Mouse (Mus musculus): ENCODE results near the gene Sys1.

Gene Sys1

DNA sequence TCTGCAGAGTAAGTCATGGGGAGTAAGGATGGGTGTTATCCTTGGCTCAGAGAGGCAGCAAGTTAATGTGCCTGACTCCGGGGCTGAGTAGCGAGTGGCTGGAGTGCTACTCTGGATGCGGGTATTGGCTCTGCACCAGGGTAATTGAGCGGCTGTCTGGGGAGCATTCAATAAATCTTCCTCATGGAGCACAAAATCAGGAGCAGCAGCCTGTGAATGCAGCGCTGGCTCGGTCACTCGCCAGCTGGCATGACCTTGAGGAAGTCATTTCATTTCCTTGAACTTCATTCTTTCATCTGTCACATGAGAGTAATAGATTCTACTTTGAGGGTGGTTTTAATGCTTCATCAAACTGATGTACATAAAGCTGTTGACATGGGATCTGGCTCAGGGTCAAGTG is 43.7 kb downstream of the Sys1 start:
- no peak for DNase-seq

DNA sequence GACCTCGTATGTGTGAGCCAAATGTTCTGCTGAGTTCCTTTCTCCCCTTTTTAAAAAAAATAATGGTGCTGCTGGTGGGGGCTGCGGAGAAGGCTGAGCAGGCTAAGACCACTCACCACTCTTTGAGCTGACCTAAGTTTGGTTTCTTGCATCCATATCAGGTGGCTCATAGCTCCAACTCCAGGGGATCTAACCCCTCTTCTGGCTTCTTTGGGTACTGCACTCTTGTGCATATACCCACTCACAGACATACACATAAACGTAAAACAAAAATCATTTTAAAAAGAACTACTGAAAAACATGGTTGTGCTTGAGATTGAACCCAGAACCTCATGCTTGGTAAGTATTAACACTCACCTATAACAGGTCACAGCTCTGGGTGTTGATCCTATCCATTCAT is 48.2 kb downstream of the Sys1 start:
- DNase-seq, result no peak

DNA sequence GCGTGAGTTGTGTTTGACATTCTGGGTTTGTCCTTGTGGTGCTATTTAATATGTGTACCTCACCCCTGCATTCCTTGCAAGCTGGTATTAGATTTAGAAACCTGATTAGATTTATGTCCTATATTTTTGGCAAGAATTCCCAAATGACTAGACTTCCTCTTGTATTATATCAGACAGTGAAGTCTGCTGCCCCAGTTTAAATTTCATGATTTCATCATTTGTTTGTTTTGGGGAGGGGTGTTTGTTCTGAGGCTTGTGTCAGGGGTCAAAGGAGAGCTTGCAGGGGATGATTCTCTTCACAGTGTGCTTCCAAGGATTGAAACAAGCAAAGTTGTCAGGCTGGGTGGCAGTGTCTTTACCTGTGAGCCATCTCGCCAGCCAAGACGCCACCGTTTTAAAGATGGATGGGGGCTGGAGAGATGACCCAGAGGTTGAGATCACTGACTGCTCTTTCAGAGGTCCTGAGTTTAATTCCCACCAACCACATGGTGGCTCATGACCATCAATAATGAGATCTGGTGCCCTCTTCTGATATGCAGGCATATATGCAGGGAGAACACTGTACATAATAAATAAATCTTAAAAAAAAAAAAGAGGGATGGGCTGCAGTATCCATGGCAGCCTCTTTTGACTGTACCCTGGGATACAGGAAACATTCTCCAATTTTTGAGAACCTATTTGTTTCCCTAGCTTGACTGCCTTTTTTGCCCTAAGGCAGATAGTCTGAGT is 49.0 kb downstream of the Sys1 start:
- no peak for DNase-seq

DNA sequence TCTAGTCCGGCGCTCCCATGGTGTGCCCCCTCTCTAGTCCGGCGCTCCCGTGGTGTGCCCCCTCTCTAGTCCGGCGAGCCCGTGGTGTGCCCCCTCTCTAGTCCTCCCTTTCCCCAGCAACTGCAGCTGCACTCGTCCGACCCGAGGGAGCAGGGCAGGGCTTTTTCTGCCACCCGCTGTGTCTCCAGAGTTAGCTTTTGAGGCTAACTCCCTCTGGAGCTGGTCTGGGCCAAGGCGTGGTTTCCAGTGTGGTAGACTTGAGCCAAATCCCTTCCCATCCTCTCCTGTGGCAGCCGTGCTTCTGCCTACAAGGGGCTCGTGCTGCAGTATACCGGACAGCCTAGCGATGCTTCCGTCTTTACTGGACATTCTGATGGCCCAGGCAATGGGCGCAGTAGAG is 51.0 kb downstream of the Sys1 start:
- no peak for DNase-seq

DNA sequence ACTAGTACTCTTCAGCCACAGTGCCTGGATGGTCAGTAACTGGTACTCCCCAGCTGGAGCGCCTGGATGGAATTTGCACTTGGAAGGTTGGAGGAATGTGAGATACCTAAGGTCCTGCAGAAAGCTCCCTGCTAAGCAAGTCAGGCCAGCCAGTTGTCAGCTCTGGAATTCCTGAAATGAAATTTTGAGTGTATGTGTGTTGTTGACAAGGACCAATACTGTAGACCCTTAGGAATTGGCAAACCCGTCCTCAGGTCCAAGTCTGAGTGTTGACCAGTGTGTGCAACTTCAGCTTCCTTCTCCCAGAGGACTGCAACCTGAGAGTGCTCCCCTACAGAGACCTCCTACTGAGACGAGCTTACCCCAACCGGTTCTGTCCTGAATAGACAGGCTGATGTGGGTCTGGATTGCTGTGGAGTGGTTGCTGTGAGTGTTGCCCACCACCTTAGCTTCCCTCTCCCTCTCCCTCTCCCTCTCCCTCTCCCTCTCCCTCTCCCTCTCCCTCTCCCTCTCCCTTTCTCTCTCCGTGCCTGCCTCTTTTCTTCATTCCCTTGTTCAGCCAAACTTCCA is 53.9 kb downstream of the Sys1 start:
- no peak for DNase-seq

DNA sequence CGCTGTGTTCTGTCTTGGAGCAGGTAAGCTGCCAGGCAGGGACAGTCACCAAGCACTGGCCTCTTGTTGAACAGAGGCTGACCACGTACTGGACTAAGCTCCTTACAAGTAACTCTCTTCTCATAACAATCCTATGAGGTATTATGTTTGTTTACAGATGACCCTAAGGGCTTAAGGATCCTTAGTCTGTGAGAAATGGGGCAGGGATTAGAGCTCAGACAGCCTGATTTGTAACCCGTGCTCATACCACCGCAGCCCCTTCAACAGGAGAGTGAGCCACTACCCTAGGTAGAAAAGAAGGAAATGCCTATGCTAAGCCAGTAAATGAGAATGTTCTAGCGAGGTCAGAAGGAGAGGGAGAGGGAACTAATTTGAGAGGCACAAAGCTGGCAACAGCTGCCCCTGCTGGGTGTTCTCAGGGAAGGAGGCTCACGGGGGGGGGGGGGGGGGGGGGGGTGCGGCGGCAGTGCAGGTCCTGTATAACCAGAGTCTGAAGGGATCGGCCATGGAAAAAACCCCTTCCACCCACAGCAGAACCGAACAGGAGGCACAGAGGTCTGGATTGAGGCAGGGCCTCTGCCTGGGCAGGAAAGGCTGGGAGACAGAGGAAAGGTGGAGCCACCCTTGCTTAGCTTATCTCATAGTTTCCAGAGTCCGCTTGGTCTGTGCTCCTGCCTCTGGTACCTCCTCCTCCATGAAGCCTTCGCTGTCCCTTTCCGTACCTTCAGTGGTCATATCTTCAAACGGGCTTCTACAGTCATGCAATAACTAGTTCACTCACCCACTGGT is 55.6 kb downstream of the Sys1 start:
- DNase-seq, result no peak

DNA sequence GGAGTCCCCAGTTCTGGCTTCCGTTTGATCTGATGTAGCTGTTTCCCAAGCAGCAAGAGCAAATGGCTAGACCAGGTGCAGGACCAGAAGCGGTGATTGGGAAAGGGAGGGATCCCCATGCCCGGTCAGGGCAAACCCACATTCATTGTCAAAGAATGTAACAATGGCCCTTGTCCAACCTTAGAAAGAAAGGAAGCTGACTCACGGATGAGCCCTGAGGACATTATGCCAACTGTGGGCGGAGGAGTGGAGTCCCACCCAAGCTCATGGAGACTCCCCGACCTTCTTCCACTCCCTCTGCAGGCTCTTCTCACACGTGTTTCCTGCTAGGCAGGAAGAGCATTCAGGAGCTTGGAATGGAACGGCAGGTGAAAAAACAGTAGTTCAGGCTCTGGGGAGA is 56.6 kb downstream of the Sys1 start:
- DNase-seq, result no peak

DNA sequence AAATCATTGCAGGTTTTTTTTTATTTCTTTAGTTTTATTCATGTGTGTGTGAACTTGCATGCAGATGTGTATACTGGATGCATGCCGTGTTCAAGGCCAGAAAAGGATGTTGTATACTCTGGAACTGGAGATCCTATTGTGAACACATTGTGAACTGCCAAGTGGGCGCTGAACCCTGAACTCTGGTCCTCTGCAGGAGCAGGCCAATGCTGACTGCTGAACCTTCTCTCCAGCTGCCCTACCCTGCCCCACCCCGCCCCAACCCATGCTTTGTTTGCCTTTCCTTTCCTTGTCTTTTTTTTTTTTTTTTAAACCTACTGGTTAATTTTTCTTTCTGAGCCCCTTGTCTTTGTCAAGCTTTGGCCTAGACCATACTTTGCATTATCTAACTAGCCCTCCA is 58.2 kb downstream of the Sys1 start:
- DNase-seq, result no peak

DNA sequence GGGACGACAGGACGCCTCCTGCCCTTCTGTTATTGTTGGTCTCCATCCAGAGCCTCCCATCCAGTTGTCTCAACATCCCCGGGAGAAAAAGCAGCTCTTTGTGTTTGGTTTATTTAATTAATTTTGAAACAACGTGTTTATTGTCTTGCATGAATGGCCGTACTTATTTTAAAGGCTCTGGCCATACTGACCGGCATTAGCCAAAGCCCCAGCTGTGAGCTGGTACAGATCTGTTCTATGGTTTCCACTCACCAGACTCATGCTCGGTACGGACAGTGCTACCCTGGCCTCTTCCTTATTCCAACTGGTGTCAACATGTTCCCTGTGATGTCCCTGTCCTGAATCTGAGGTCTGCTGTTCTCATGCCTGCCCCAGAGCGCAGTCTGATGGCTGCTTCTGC is 59.1 kb downstream of the Sys1 start:
- DNase-seq, result no peak

DNA sequence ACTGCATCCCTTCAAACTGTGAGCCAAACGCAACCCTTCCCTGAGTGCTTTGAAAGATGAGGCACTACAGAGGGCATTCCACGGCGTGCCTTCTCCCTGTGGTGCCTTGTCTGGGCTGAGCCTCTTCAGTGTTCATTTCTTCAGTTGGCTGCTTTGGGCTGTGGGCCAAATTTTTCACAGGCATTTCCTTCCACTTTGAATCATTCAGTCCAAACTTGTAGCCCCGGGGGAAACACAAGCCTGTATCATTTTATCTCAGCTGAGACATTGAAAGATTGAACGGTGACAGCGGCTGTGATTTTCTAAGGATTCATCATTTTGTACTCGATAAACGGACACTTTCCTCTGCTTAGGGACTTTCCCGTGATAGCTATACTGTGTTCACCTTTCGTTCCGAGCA is 59.8 kb downstream of the Sys1 start:
- no peak for DNase-seq

DNA sequence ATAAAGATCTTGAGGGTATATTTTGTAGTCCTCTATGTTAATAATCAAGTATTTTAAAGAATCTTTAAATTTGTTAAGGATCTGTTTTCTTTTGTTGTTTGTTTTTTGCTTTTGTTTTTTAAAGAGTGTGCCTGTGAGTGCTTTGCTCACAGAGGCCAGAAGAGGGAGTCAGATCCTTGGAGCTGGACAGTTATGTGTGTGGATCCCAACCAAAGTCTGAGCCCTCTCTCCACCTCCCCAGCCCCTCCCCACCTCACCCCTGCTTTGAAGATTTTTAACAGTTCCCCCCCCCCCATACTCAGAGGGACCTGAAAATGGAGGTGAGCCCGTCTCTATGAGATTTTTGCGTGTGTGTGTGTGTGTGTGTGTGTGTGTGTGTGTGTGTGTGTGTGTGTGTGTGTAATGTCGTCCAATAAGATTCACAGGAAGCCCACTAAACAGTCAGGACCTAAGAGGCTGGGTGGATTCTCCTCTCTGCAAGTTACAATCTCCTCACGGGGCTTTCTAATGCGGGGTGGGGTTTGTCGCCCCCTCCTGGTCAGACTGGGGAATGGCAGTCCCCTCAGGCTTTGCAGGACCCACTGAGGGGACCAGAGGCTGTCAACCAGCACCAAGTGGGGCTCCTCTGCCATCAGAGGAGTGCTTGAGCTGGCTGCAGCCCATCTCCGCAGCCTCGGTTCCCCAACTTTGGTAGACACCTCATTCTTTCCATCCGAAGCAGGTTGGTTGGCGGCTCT is 60.9 kb downstream of the Sys1 start:
- DNase-seq, result peak; percentile 47 to 60

DNA sequence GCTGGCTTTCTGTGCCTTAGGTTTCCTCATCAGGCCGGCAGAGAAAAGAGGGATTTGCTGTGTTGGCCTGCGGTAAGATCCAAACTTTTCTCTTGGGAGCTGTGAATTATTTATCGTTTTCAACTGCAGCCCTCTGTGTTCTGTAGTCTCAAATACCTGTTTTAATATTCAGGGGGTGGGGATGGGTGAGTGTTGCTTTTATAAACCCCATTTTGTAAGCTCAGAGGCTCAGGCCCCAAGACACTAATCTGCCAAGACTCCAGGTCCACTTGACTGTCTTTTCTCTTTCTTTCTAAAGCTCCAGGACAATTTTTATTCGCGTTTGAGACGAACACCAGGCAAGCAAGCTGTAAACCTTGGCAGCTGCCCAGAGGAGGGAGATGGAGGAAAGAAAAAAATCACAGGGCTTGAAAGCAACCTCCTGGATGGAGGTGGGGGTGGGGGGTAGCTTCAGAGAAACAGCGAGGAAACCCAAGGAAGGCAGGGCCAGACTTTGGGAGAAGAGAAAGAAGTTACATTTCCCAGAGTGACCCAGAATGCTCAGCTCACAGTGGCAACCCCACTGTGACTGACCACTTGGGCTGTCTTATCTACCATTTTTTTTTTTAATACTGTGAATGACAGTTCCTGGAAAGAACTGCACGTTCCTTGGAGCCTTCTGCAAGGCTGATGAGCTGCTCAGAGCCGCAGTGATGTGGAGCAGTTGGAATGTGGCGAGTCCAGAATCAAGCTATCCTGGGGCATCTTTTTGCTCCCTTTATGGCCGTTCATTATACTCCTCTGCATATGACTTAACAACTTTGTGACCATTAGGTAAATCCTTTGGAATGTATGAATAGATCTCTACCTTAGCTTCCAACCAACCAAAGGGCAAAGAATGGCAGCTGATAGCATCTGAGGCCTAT is 61.8 kb downstream of the Sys1 start:
- DNase-seq, result no peak

DNA sequence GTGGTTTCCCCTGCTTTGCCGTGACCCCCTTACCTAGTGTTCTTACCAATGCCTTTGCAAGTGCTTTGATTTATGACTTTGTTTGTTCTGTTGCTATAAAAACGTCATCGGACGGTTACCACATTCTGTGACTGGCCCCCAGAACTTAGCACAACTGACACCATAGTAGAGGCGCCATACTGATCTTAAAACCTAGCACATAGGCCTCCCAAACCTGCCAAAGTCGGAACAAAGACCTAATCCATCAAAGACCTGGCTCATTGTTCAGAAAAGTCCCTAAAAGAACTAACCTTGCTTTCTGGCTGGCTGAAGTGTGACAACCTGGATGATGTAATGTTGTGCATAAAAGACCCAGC is 62.4 kb downstream of the Sys1 start:
- no peak for DNase-seq

DNA sequence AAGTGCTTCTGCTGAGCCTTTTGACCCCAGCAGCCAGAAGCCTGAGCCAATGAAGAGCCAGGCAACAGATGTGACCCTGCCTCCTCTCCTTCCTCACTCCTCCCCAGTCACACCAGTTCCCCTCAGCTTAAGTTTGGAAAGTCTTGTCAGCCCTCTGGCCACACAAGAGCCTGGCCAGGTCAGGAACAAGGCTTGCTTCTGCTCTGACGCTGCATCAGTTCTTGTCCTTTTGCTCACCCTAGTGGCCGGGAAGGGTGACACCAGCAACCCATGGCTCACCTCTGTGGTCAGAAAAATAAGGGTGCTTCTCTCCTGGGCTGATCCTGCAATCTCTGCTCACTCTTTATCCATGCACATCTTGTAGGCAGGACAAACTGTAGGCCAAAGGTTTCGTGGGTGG is 64.0 kb downstream of the Sys1 start:
- peak; percentile 27 to 29 for DNase-seq

DNA sequence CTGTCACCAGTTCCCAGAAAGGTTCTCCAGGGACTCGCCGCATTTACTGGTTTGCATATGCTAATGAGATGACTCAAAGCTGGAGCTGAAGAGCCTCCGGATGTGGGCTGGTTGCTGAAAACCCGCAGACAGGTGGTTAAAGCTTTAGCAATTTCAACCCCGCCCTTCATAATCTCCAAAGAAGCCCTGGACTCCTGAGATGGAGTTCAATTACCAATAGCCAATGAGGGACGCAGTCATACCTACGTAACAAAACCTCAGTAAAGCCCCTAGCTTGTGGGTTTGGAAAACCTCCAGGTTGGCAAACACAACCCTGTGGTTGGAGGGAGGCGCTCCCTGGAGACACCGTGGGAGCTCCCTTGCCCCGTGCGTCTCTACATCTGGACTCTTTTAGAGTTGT is 65.1 kb downstream of the Sys1 start:
- DNase-seq, result no peak

DNA sequence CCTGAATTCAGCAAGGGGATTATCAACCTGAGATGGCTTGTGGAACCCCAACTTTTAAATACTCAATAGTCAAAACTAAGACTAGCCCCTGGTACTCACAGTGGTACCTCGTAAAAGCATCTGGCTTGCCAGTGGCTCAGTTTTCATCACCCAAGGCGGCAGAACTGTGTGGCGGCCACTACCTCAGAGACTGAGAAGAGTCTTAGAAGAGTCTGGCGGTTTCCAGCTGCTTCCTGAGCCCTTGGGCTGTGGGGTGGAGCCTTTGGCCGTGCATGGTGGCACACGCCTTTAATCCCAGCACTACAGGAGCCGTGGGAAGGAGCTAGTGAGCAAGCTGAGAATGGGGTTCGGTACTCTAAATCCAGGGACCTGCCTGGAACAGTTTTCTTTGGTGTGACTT is 65.5 kb downstream of the Sys1 start:
- no peak for DNase-seq

DNA sequence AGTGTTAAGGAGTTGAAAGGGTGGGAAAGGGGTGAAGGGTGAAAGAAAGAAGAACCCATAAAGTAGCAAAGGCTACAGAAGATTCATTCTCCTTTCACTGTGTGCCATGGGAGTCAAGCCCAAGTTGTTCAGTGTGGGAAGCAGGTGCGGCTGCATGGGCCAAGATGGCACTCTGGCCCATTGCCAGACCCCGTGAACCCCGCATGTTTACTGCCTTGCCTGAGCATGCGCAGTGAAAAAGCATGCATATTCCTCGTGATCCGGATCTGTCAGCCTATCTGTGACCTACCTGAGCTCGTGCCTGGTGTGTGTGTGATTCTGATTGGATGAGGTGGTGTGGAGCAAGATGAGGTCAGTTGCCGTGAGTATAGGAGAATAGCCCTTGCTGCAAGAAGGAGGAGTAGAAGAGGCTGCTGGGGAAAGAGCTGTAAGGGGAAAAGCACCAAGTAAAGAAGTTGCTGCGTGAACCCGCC is 66.6 kb downstream of the Sys1 start:
- DNase-seq, result peak in 1 of 2 experiments; percentile 16

DNA sequence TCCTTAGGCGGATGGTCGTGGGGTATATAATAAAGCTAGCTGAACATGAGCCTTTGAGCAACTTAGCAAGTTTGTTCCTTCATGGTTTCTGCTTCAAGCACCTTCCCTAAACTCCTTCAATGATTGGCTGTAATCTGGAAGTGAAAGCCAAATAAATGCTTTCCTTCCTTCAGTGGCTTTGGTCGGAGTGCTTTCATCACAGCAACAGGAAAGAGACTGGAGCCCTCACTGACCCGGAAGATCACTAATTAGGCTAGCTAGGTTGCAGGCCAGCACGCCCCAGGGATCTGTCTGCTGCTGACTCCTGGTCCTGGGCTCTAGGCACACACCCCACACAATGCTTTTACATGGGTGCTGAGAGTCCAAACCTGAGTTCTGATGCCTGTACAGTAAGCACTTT is 71.8 kb downstream of the Sys1 start:
- DNase-seq, result no peak
